Mouse (Mus musculus) CH12F3 (cell line): Measurements from ENCODE around the gene Plxna2.

Experiments
- in situ Hi-C: fragments of 300-500 bp; cut with MboI; formaldehyde crosslinking; loops from 2 replicates; pipeline ENCODE4 v1.14.3; 2020; ENCODE audit warnings: low sequenced_read_pairs

Plxna2 gene

DNA sequence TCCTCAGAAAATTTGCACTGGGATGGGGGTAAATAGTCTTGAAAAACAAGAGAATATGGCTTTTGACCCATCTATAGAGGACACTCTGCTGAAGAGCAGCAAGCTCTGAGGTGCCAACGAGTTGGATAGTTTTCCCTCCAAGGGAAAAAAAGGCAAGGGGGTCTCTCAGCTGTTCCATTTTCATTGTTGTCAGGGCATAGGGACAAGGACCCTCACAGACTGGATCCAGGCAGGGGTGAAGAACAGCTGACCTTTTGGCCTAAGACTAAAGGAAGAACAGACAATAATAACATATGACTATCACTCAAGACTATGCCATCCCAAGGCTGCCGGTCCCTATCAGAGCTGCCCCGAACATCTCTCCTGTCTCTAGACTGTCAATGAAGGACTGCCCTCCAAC, 4.2 kb downstream of the Plxna2 start:
- in situ Hi-C loops: no loop called here

GRCm38 (mm10) chr1:194622677-194623076, 4.7 kb downstream of the Plxna2 start:
- in situ Hi-C loops: no loop called here

- in situ Hi-C loops: no loop called here
These were observed 5.6 kb downstream of the Plxna2 start for GRCm38 (mm10) chr1:194623641-194624040.

- in situ Hi-C loops: no loop called here
These were observed 6.4 kb downstream of the Plxna2 start for GRCm38 (mm10) chr1:194624411-194624810.

DNA sequence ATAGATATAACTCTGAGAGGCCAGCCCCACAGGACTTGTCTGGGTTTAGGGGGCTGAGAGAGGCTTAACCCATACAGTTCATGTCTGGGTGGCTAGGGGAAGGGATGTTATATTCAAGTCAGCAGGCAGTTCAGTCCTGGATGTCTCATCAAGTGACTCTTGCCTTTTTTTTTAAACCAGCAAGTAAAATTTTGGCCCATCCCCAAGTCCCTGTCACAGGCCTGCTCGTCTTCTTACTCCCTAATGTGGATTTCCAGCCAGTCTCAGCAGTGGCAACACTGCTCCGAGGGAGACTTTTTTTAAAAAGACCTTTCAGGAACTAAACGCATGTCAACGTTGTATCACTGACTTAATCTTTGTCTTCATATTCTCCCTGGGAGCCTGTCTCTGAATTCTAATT, 7.0 kb downstream of the Plxna2 start:
- in situ Hi-C loops: no loop called here

GRCm38 (mm10) chr1:194626109-194626508, 8.1 kb downstream of the Plxna2 start:
- in situ Hi-C loops: no loop called here

GRCm38 (mm10) chr1:194627286-194627685, 9.3 kb downstream of the Plxna2 start:
- in situ Hi-C loops: no loop called here

DNA sequence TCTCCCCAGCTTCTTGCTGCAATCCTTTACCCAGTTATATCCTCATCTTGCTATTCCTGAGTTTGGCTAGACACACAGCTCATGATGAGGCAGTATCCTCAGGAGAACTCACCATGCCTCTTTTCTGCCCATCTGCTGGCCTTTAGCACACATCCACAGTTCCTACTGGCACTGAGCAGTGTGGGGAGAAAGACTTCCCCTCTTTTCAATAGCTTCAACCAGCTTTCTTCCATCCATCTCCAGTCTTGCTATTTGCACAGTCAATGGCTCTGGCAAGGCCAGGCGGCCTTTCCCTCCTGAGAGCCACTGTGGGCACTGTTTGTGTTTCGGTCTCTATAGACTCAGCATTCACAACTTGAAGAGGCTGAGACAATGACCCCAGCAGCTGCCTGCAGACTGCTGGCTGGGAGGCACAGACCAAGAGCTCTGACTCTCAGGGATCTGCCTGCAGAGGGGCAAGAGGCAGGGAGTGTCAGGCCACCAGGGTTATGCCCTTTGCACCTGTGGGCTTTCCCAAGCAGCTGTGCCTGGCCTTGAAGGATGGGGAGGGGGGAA, 11.2 kb downstream of the Plxna2 start:
- in situ Hi-C loops: no loop called here

- in situ Hi-C loops: no loop called here
These were observed 12.6 kb downstream of the Plxna2 start for GRCm38 (mm10) chr1:194630498-194631056.

- in situ Hi-C loops: no loop called here
These were observed 13.6 kb downstream of the Plxna2 start for GRCm38 (mm10) chr1:194631574-194631973.

- in situ Hi-C loops: no loop called here
These were observed 14.0 kb downstream of the Plxna2 start for GRCm38 (mm10) chr1:194632029-194632428.

- in situ Hi-C loops: no loop called here
These were observed 17.4 kb downstream of the Plxna2 start for GRCm38 (mm10) chr1:194635411-194635810.

GRCm38 (mm10) chr1:194635942-194636341, 17.9 kb downstream of the Plxna2 start:
- in situ Hi-C loops: no loop called here

DNA sequence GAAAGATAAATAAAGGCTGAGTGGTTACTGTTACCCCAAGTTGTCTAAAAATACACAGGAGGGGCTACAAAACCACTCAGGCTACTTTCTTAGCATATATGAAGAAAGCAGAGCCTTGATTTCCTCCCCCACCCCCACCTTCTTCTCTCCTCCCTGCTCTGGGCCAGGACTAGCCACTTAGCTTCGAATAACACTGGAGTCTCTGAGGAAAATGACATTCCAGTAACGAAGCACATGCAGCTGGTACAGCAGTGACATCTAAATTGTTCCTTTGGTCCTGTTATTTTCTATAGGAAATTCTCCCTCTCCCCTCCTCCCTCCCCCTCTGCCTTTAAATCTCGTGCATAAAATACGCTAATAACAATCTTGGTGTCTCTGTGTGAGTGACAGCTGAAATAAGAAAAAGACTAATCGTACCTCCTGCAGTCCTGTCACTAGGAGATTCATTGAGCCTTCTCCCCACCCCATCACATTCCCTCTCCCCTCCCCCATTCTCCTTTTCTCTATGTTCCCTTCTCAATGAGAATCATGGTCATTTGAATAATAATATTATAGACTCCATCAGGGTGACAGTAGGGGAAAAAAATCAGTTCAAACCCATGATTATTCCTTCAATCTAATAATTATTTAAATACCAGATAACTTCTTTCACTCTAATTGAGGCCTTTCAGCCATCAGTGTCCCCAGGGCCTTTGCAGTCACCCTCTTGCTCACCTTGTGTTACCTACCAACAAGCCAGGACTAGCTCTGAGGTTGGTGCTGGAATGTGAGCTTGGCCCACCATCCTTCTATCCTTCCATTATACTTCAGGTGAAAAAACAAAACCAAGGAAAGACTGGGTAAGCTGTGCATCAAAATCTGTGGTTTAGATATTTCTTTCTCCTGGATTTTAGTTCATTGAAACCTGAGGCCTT, 19.6 kb downstream of the Plxna2 start:
- in situ Hi-C loops: no loop called here

GRCm38 (mm10) chr1:194641601-194642301, 23.7 kb downstream of the Plxna2 start:
- in situ Hi-C loops: no loop called here

- in situ Hi-C loops: no loop called here
These were observed 24.3 kb downstream of the Plxna2 start for GRCm38 (mm10) chr1:194642302-194642787.

GRCm38 (mm10) chr1:194643930-194644329, 25.9 kb downstream of the Plxna2 start:
- in situ Hi-C loops: no loop called here

- in situ Hi-C loops: no loop called here
These were observed 27.9 kb downstream of the Plxna2 start for GRCm38 (mm10) chr1:194645898-194646297.

GRCm38 (mm10) chr1:194650076-194650475, 32.1 kb downstream of the Plxna2 start:
- in situ Hi-C loops: no loop called here

DNA sequence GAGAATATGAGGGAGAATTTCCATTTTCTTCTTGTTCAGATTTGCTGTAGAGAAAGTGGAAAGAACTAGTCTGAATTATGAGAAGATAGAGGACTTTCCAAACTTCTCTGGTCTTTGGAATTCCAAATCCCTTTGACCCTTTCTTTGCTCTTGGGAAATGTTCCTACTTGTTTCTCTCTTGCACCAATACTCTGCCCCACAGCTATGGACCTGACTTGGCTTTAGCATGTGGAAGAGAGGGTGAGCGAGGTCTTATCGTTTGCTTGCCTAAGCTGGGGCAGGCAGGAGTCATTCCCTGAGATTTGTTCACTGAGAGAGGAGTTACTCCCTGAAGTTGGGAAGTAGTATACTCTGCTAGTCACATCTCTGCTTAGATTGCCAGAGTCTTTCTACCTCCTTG, 32.5 kb downstream of the Plxna2 start:
- in situ Hi-C loops: no loop called here

- in situ Hi-C loops: no loop called here
These were observed 34.0 kb downstream of the Plxna2 start for GRCm38 (mm10) chr1:194651987-194652386.
